In genomic region chr7:105738948-105739347, GRCm38 (mm10) we compare ENCODE assay signal across 9 mouse cellular contexts. TPM values are rescaled to one million over a fixed set of nuclear protein-coding genes. Genes with fewer than 3 reads are reported as not detected.
DNase-seq lines count a peak whose midpoint lies in the region; ATAC-seq and TF ChIP-seq lines count a peak whose summit lies in the region.
"Had no signal": no experiment of that assay in that cellular context is flagged by ENCODE, and none has a peak within 500 bp of the region (broad histone marks: within the 10 kb centered on the region; RNA-seq: fewer than 3 reads in every experiment).

No protein-coding gene starts in this region.

- peaks cover 16% of the 10 kb centered on the region for H3K4me1 ChIP-seq in thymus, adult 2 months (replicated peaks; ENCODE audit: control insufficient read depth, insufficient read depth, low read length)

- H3K27me3 ChIP-seq in thymus, adult 2 months (ENCODE audit: control insufficient read depth, insufficient read depth, low read length), result no peaks in the 10 kb centered on the region
- H3K27me3 ChIP-seq: midbrain, embryonic 12.5 days had no signal

- no peak overlapping the region for H3K27ac ChIP-seq in thymus, adult 2 months (ENCODE audit: control insufficient read depth, insufficient read depth, low read length)
- H3K27ac ChIP-seq: midbrain, embryonic 12.5 days had no signal

- TF ChIP-seq POLR2A in thymus, adult 2 months (IDR thresholded peaks at IDR 0.05; ENCODE audit: control insufficient read depth, extremely low read depth, insufficient read depth, low read length, poor library complexity), result no peak

- WGBS in thymus, adult 2 months, result 53% methylated on average over 3 of the region's 3 CpGs

- peaks cover 25% of the 10 kb centered on the region for H3K36me3 ChIP-seq in thymus, adult 2 months (ENCODE audit: control insufficient read depth, insufficient read depth, low read length)

- ATAC-seq in cerebellum, adult (ENCODE audit: insufficient number of reproducible peaks, low FRiP score, low TSS enrichment), result no peak
- peak; percentile 59 for ATAC-seq in megakaryocyte progenitor cell, adult 5-6 weeks (replicated peaks; ENCODE audit: poor library complexity)

- TF ChIP-seq CTCF in thymus, adult 2 months (IDR thresholded peaks at IDR 0.05; ENCODE audit: borderline replicate concordance, control insufficient read depth, extremely low read depth, insufficient read depth, low read length, poor library complexity), result no peak

- H3K4me3 ChIP-seq in thymus, adult 2 months (ENCODE audit: control insufficient read depth, insufficient read depth, low read length), result no peak overlapping the region
- H3K4me3 ChIP-seq: midbrain, embryonic 12.5 days had no signal

- peak; percentile 24 for DNase-seq in cerebellum, adult 9-11 months
- peak; percentile 69 for DNase-seq in embryo, embryonic 9.5 days (ENCODE audit: extremely low spot score)
- peak; percentile 85 to 86 for DNase-seq in heart, postnatal 10 days
- peak; percentile 81 to 88 for DNase-seq in kidney, postnatal 4 days
- no peak for DNase-seq in thymus, adult 2 months
- no peak for DNase-seq in spleen, postnatal 4 days (ENCODE audit: low spot score in 2 of 2)

- intact Hi-C loops in heart, postnatal 10 days (cut with DNase I), result loop anchor here (2.0 to 10.0 kb wide), 5 partner anchors 40 to 796 kb away; no protein-coding TSS in a partner anchor

RNA-seq across cellular contexts. Expression of gene Rrp8, which starts 1.8 kb away (rescaled TPM):
- 10 to 100 TPM; 14.3 to 14.7 TPM for total RNA-seq in heart, postnatal 10 days (2021)
- total RNA-seq in megakaryocyte progenitor cell, adult 5-6 weeks (2015), result 26.4 and 30.4 TPM in 2 replicates
- total RNA-seq in megakaryocyte progenitor cell, adult 5-6 weeks (2017), result 39.8 and 48.9 TPM in 2 replicates
- 16.3 and 17.1 TPM in 2 replicates for polyA plus RNA-seq in thymus, adult 2 months (2012; rRNA removed)

RNA-seq across cellular contexts. Expression of gene Ilk, which starts 2.6 kb away (rescaled TPM):
- 100 to 1,000 TPM; 156 to 157 TPM for total RNA-seq in heart, postnatal 10 days (2021)
- 149 and 157 TPM in 2 replicates for total RNA-seq in megakaryocyte progenitor cell, adult 5-6 weeks (2015)
- 105 and 110 TPM in 2 replicates for total RNA-seq in megakaryocyte progenitor cell, adult 5-6 weeks (2017)
- polyA plus RNA-seq in thymus, adult 2 months (2012; rRNA removed), result 179 and 182 TPM in 2 replicates

RNA-seq across cellular contexts. Expression of gene Taf10, which starts 5.2 kb away (rescaled TPM):
- 100 to 1,000 TPM; 102 to 108 TPM for total RNA-seq in heart, postnatal 10 days (2021)
- 301 and 304 TPM in 2 replicates for total RNA-seq in megakaryocyte progenitor cell, adult 5-6 weeks (2015)
- 136 and 141 TPM in 2 replicates for total RNA-seq in megakaryocyte progenitor cell, adult 5-6 weeks (2017)
- 553 and 667 TPM in 2 replicates for polyA plus RNA-seq in thymus, adult 2 months (2012; rRNA removed)

RNA-seq across cellular contexts. Expression of gene Tpp1, which starts 13.1 kb away (rescaled TPM):
- total RNA-seq in heart, postnatal 10 days (2021), result 10 to 100 TPM; 42.2 to 46.6 TPM
- 64.8 and 73.5 TPM in 2 replicates for total RNA-seq in megakaryocyte progenitor cell, adult 5-6 weeks (2015)
- total RNA-seq in megakaryocyte progenitor cell, adult 5-6 weeks (2017), result 14.3 and 22.2 TPM in 2 replicates
- polyA plus RNA-seq in thymus, adult 2 months (2012; rRNA removed), result 134 and 153 TPM in 2 replicates

RNA-seq across cellular contexts. Expression of gene Dchs1, which starts 48.5 kb away (rescaled TPM):
- total RNA-seq in heart, postnatal 10 days (2021), result 10 to 100 TPM; 30.6 to 34.2 TPM
- total RNA-seq in megakaryocyte progenitor cell, adult 5-6 weeks (2015), result 0.07 TPM in 1 of 2 replicates, not detected in the other
- not detected in 2 replicates for total RNA-seq in megakaryocyte progenitor cell, adult 5-6 weeks (2017)
- polyA plus RNA-seq in thymus, adult 2 months (2012; rRNA removed), result 2.0 and 2.1 TPM in 2 replicates

Comparison
In these comparisons a context has a peak if more than half of its experiments do, and no peak if none do; other contexts are left out.
1. DNase-seq: peak in cerebellum, adult 9-11 months (single experiment), embryo, embryonic 9.5 days (single experiment), heart, postnatal 10 days (2 of 2) and kidney, postnatal 4 days (2 of 2); none in thymus, adult 2 months (single experiment) and spleen, postnatal 4 days (0 of 2).